Mouse (Mus musculus) intestine, embryonic 14.5 days (tissue): ENCODE data around the gene Hoxb2. TPM values are rescaled to one million over a fixed set of nuclear protein-coding genes. Genes with fewer than 3 reads are reported as not detected.

Experiments
- ATAC-seq: fragments of 200-750 bp; cut with Nextera tagmentation; replicated peaks from 2 replicates; pipeline ENCODE4 v1.8.0; 2017; ENCODE audit warnings: low read depth, moderate number of reproducible peaks, moderate TSS enrichment, moderate library complexity; ENCODE audit not compliant: low FRiP score, low TSS enrichment
- DNase-seq: peaks from one replicate; pipeline ENCODE4 v3.0.0-alpha.2; 2018; ENCODE audit warnings: low spot score
- H3K27ac ChIP-seq: fragments of 300-500 bp; sonication (generic); 2 replicates; pipeline ENCODE4 v1.5.1; 2014; ENCODE audit warnings: low read depth, mild to moderate bottlenecking, control low read depth
- H3K27me3 ChIP-seq: fragments of 300-500 bp; sonication (generic); replicated peaks from 2 replicates; pipeline ENCODE4 v1.6.1; 2014; ENCODE audit warnings: low read length, control low read depth; ENCODE audit not compliant: control insufficient read depth, insufficient read depth
- H3K36me3 ChIP-seq: fragments of 300-500 bp; sonication (generic); 2 replicates; pipeline ENCODE4 v1.6.1; 2014; ENCODE audit warnings: low read length, control low read depth; ENCODE audit not compliant: control insufficient read depth, insufficient read depth
- H3K4me1 ChIP-seq: fragments of 300-500 bp; sonication (generic); replicated peaks from 2 replicates; pipeline ENCODE4 v1.6.1; 2014; ENCODE audit warnings: low read length, control low read depth, mixed read lengths; ENCODE audit not compliant: control insufficient read depth, insufficient read depth
- H3K4me2 ChIP-seq: fragments of 300-500 bp; sonication (generic); 2 replicates; pipeline ENCODE4 v1.6.1; 2014; ENCODE audit warnings: low read length
- H3K4me3 ChIP-seq: fragments of 300-500 bp; sonication (generic); 2 replicates; pipeline ENCODE4 v1.5.1; 2014; ENCODE audit warnings: low read depth, low read length, control low read depth, mixed read lengths
- H3K9ac ChIP-seq: fragments of 300-500 bp; sonication (generic); 2 replicates; pipeline ENCODE4 v1.6.1; 2014; ENCODE audit warnings: mild to moderate bottlenecking, low read length
- H3K9me3 ChIP-seq: fragments of 300-500 bp; sonication (generic); 2 replicates; pipeline ENCODE4 v1.6.1; 2016; ENCODE audit warnings: low read length, control low read depth; ENCODE audit not compliant: control insufficient read depth
- WGBS: fragments of 180-500 bp; shearing (Covaris S2); extraction: QIAGEN DNeasy Blood & Tissue Kit; methylation state at CpG from one replicate; pipeline ENCODE4 v1.1.7; 2014; 5-methylcytosine and 5-hydroxymethylcytosine counted together
- polyA plus RNA-seq: library from polyadenylated mRNA; unstranded; fragments of >200 nt; fragmentation: Nextera tagmentation; extraction: Ambion mirVana; gene quantifications from 2 replicates; pipeline ENCODE4 v1.2.1, GENCODE M21; 2014

Gene Hoxb2
- polyA plus RNA-seq = 22.9 and 27.9 TPM in 2 replicates

- no peak for ATAC-seq
- Histone ChIP-seq H3K27me3 (no peaks in the 10 kb centered on the region), H3K9ac (peak within 1 kb of the TSS; percentile 87), H3K4me2 (peak within 1 kb of the TSS; percentile 83), H3K4me1 (peaks cover 56% of the 10 kb centered on the region), H3K27ac (peak within 1 kb of the TSS; percentile 99), H3K36me3 (peaks cover 8% of the 10 kb centered on the region; the same call in 1 of the 2 replicates), H3K9me3 (no peaks in the 10 kb centered on the region), H3K4me3 (peak within 1 kb of the TSS; percentile 50; the same call in 1 of the 2 replicates)
- DNase-seq = peak; percentile 53
- 20% methylated on average over 2 of the region's 2 CpGs for WGBS
These were observed at the start of gene Hoxb2 for GRCm38 (mm10) chr11:96350341-96350624. TSS of gene Hoxb2 (plus strand) at chr11:96350525.

- 36% methylated on average over 10 of the region's 10 CpGs for WGBS
- peaks cover 40% of the 10 kb centered on the region for H3K27me3 ChIP-seq
- peak overlapping the region; percentile 57; the same call in 1 of the 2 replicates for H3K4me3 ChIP-seq
- peaks cover 44% of the 10 kb centered on the region for H3K4me1 ChIP-seq
- peak overlapping the region; percentile 79 for H3K9ac ChIP-seq
- ATAC-seq (no peak), DNase-seq (no peak)
- H3K36me3 ChIP-seq = no peaks in the 10 kb centered on the region
- H3K27ac ChIP-seq = peak overlapping the region; percentile 82; the same call in 1 of the 2 replicates
- no peaks in the 10 kb centered on the region for H3K9me3 ChIP-seq
- H3K4me2 ChIP-seq = peak overlapping the region; percentile 89
These were observed 49.3 kb upstream of the Hoxb2 start for GRCm38 (mm10) chr11:96301064-96301431.

GRCm38 (mm10) chr11:96301837-96302236 lies 48.5 kb upstream of the Hoxb2 start:
- no peak for DNase-seq

DNA sequence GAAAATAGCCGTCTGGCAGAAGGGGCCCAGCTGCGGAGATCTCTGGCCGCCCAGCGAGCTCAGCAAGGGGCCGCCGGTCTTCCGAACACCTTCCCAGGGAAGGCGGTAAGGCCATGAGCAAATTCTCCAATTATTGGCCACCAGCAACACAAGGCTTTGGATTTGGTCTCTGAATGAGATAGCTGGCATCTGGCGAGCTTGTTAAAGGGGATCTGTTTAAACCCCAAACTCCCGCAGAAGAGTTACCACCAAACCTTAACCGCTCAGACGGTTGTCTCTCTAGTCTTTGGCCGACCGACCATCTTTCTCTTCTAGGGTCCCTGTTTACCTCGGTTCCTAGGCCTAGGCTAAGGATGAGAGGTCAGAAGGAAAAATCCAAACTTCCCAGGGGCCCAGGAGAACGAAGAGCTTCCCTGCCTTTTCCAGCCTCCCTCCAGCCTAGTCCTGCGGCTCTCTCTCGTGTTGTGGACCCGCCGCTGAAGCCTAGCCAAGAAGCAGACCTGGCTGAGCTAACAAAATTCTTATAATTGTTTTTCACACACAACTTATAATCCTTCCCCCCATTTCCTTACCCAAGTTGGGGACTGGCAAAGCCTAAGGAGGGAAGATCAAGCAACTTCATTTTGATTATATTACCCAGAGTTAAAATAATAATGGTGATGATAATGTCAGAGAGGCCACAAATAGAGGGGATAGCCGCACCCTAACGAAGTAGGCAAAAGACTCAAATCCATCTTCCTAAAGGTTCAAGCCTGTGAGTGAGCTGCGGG lies 47.8 kb upstream of the Hoxb2 start:
- Histone ChIP-seq H3K4me2 (peak overlapping the region; percentile 89), H3K9me3 (no peaks in the 10 kb centered on the region), H3K4me3 (peak overlapping the region; percentile 22), H3K36me3 (no peaks in the 10 kb centered on the region), H3K9ac (peak overlapping the region; percentile 79), H3K27ac (peak overlapping the region; percentile 99; the same call in 1 of the 2 replicates), H3K27me3 (peaks cover 32% of the 10 kb centered on the region), H3K4me1 (peaks cover 46% of the 10 kb centered on the region)
- WGBS = 25% methylated on average over 23 of the region's 23 CpGs
- ATAC-seq = no peak
- DNase-seq = no peak

More at GRCm38 (mm10) chr11:96301837-96302236, 48.5 kb upstream of the Hoxb2 start:
- Histone ChIP-seq H3K4me1 (peaks cover 46% of the 10 kb centered on the region), H3K36me3 (no peaks in the 10 kb centered on the region), H3K27ac (peak overlapping the region; percentile 99), H3K9me3 (no peaks in the 10 kb centered on the region), H3K27me3 (peaks cover 34% of the 10 kb centered on the region), H3K4me2 (peak overlapping the region; percentile 89), H3K4me3 (peak overlapping the region; percentile 22), H3K9ac (peak overlapping the region; percentile 79)
- no peak for ATAC-seq
- WGBS = 23% methylated on average over 15 of the region's 15 CpGs

- Histone ChIP-seq H3K9ac (peak within 1 kb of the TSS; percentile 96), H3K9me3 (no peaks in the 10 kb centered on the region), H3K4me2 (peak within 1 kb of the TSS; percentile 89), H3K4me3 (peak within 1 kb of the TSS; percentile 55), H3K36me3 (no peaks in the 10 kb centered on the region), H3K27ac (peak within 1 kb of the TSS; percentile 99), H3K27me3 (peaks cover 25% of the 10 kb centered on the region), H3K4me1 (peaks cover 51% of the 10 kb centered on the region)
- WGBS = 2% methylated on average over 69 of the region's 69 CpGs
- DNase-seq = peak; percentile 97
- ATAC-seq = peak; percentile 34
These were observed 46.9 kb upstream of the Hoxb2 start, which contains the start of gene Hoxb5 for GRCm38 (mm10) chr11:96303151-96304099. TSS of gene Hoxb5 (plus strand) at chr11:96303336.

DNA sequence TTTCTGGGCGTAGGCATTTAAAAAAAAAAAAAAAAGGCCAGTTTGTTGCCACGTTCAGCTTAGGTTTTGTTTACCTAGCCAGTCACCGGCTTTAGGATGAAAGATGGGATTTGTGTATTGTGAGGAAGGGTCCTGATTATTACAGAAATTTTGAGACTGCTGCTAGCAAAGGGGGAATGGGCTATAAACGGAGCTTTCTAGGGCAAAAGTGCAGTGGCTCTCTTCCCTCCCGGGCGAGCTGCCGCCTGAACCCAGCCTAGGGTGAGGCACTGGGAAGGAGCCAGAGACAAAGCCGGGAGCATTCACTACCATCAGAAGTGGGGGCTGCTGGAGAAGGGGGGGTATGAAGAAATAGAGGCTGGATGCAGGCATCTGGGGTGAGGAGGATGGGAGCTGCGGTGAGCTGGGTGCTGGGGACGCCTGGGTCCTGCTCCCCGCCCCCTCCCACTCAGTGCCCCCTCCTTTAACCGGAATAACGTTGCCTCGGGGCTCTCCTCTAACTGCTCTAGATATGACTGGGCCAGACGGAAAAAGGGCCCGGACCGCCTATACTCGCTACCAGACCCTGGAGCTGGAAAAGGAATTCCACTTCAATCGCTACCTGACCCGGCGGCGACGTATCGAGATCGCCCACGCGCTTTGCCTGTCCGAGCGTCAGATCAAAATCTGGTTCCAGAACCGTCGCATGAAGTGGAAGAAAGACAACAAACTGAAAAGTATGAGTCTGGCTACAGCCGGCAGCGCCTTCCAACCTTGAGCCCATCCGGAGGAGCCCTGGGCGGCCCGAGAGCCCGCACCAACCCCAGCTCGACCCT lies 45.7 kb upstream of the Hoxb2 start:
- Histone ChIP-seq H3K9ac (peak overlapping the region; percentile 96), H3K27ac (peak overlapping the region; percentile 99), H3K4me3 (peak overlapping the region; percentile 55), H3K9me3 (no peaks in the 10 kb centered on the region), H3K4me2 (peak overlapping the region; percentile 89), H3K4me1 (peaks cover 59% of the 10 kb centered on the region), H3K36me3 (no peaks in the 10 kb centered on the region), H3K27me3 (peaks cover 23% of the 10 kb centered on the region)
- ATAC-seq (no peak), DNase-seq (no peak)
- 7% methylated on average over 38 of the region's 38 CpGs for WGBS

DNA sequence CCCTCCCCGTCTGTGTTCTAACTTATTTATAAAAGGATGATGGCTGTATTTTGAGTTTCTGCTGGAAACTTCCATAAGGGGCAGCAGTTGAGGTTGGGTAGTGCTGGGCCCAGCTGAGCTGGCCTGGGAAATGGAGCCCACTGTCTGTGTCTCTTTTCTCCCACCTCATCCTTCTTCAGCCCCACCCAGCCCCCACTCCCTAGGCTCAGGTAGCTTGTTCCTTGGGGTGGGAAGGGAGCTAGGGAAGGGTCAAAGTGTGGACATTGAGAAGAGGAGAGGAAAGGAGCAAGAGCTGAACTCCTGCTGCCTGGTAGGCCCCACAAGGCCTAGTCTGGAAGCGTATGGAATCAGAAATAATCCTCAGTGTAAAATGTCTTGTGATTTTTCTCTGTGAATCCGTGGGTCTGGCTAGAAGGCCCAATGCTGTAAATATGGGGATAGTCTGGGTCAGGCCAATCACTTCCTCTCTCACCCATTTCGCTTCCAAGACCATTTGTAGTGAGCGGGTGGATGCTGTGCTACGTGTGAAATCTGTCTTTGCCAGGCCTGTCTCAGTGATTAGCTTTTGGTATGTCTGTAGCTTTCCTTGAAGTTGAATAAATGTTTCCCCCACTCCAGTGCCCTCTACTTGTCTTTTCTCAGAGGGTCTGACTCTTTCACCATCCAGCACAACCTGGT lies 44.7 kb upstream of the Hoxb2 start:
- H3K9me3 ChIP-seq = no peaks in the 10 kb centered on the region
- peak overlapping the region; percentile 96 for H3K9ac ChIP-seq
- no peak for DNase-seq
- peak overlapping the region; percentile 99 for H3K27ac ChIP-seq
- H3K4me1 ChIP-seq = peaks cover 61% of the 10 kb centered on the region
- no peaks in the 10 kb centered on the region for H3K36me3 ChIP-seq
- WGBS = 50% methylated on average over 6 of the region's 6 CpGs
- H3K4me3 ChIP-seq = peak overlapping the region; percentile 55
- no peak for ATAC-seq
- H3K27me3 ChIP-seq = peaks cover 15% of the 10 kb centered on the region; the same call in 1 of the 2 replicates
- peak overlapping the region; percentile 89 for H3K4me2 ChIP-seq
